Mouse (Mus musculus) bone marrow macrophage, adult 2 months (primary cell): ENCODE measurements at regions not wholly inside any gene's neighbourhood (a gene's known extent, or its start where the extent isn't known, plus 50 kb on each side); places are given as distances from the start of the nearest gene placed in this dataset.

ENCODE experiments used
- CTCF ChIP-seq: IDR thresholded peaks from 2 replicates; pipeline ENCODE4 v1.5.1; 2012; ENCODE audit warnings: low read depth, mild to moderate bottlenecking, low read length, moderate library complexity
- POLR2A ChIP-seq: IDR thresholded peaks from 2 replicates; pipeline ENCODE4 v1.6.1; 2012; ENCODE audit warnings: mild to moderate bottlenecking, low read depth, low read length, borderline replicate concordance

DNA sequence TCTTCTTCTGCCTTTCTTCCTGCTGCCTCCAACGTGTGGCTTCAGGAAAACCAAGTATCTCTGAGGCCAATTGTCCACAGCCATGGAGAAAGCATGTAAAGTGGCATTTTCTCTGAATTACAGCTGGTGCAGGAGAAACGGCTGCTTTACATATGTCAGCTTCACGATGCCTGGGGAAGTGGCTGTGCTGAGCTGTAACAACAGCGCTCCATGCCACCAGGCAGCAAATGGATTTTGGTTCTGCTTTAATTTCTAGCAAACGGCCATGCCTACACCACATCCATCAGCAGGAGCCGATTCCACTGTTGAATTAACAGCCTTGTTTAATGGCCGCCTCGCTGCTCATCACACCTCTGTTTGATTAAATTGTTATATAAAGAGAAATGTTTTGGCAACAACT lies 84.2 kb upstream of the Kcnd3 start:
- TF ChIP-seq CTCF (no peak), POLR2A (no peak)
